Mouse (Mus musculus): ENCODE measurements around the gene Tpst2. TPM values are rescaled to one million over a fixed set of nuclear protein-coding genes. Genes with fewer than 3 reads are reported as not detected.
"Not testable (repeated sequence)": the region's sequence is repeated elsewhere in the genome, so short reads cannot be mapped to it uniquely, and the experiment has no call there.

Tpst2 gene
- total RNA-seq, 2 experiments from 2014 or later = 50.6 to 55.5 TPM

DNA sequence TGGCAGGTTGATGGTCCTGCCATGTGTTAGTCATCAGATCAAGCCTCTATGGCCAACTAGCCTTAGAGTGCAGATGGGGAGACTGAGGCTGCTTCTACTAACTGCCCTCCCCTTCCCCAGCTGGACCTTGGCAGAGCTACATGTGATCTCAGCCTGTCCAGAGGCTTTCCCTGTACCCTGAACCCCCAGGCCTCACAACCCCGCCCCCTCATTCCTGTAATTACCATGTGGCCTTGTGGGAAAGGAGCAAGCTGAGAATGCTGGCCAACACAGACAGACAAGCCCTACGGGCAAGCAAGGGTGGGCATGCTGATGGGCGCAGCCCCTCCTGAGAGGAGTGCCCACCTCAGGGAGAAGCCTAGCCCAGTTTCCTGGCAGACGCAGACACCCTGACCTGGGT is 18.2 kb downstream of the Tpst2 start:
- intact Hi-C loops (cut with DNase I) = no loop called here
- no peak for DNase-seq

DNA sequence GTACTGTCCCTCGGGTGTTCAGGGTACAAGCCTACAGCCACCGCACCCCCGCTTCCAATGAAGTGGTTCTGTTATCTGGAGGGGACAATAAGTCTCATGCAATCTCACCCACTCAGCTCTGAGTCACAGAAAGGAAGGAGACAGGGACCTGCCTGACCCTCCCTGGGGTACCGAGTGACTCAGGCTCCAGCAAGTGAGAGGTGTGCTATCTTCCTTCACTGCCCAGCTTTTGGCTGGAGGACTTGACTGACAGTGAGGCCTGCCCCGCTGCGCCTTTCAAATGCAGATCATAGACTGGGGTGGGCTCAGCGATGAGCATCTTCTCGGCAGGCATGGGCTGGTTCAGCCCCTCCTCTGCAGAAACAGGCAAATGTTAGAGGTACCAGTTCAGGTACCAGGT is 18.7 kb downstream of the Tpst2 start:
- intact Hi-C loops (cut with DNase I) = no loop called here
- DNase-seq = no peak

- DNase-seq = no peak
- intact Hi-C loops (cut with DNase I) = no loop called here
These were observed 19.1 kb downstream of the Tpst2 start for GRCm38 (mm10) chr5:112295564-112295963.

DNA sequence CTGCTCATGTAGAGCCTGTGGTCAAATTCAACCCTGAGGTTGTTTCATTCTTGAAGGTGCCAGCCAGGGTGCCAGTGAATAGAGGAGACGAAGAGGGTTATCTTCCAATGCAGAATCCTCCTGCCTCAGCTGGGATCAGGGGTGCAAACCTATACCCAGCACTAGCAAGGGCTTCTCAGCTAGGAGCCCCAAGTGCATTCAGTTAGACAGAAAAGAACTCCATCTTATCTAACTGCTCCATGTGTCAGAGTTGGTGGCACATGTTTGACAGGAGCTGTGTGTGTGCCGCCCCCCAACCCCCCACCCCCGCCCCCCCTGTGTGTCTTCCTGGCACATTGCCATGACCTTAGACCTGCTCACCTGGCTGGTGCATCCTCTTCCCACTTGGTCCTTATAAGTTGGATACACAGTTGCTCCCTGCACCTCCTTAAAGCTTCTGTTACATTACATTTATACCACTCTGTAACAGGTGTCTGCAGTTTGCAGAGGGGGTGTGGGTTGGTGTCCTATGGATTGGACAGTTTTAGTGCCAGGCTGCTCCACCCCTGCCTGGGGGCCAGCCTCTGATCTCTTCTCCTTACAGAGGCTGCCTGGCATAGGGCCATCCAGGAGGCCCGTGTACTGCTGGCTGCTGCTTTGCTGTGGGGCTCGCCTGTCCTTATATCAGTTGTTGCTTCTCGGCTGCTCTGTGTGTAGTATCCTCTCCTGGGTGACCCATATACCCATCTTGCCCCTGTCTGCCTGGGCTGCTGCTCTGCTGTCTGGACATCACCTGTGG is 20.1 kb downstream of the Tpst2 start:
- intact Hi-C loops (cut with DNase I) = no loop called here
- no peak for DNase-seq

- intact Hi-C loops (cut with DNase I) = no loop called here
- DNase-seq = no peak
These were observed 20.8 kb downstream of the Tpst2 start for GRCm38 (mm10) chr5:112297257-112297656.

DNA sequence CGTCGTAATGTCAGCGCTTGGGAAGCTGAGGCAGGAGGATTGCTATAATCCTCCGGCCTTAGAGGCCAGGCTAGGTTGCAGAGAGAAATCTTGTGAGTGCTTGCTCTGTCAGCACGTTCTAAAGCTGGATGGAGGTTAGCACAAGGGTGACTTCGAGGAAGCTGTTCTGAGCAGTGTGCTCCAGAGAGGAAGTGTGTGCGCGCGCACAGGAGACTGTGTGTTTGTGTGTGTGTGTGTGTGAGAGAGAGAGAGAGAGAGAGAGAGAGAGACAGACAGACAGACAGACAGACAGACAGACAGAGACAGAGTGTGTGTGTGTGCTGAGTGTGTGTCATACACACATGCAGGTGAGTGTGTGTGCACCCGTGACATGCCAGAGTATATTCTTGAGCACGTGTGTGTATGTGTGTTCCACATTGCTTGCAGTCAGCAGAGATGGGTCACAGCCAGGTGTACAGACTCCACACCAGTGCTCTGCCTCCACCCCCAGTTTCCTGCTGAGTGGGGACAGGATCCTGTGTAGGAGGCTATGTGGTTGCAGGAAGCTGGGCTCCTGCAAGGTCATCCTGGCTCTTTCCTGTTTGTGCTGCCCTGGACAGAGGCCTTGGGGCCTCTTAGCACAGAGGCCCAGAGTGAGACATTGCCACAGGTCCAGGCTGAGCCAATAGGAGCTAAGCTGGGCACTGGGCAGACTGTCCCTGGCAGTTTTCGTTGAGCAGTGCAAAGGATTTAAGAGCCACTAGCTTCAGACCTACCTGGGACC is 21.9 kb downstream of the Tpst2 start:
- intact Hi-C loops (cut with DNase I) = no loop called here
- DNase-seq = peak; percentile 55 to 64

DNA sequence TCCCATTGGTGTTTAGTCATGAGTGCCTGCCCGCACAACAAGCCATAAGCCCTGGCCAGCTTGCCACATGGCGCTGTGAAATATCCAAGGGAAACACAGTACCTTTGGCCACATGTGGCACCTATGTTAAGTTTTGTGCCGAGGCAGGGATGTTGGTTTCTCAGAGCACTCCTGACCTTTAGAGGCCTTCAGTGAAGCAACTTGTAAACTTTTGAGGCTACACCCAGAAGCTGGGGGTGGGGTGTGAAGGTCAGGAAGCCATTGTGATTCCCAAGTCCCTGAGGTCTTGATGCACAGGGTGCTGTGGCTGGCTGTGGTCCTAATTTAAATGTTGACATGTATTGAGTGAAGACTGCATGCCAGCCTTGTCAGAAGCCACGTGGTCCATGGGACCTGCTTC is 22.9 kb downstream of the Tpst2 start:
- intact Hi-C loops (cut with DNase I) = no loop called here
- DNase-seq = no peak

- intact Hi-C loops (cut with DNase I) = loop anchor here (2.0 kb wide), 1 partner anchor 17 kb away; no protein-coding TSS in a partner anchor
- DNase-seq = no peak
These were observed 23.6 kb downstream of the Tpst2 start for GRCm38 (mm10) chr5:112300112-112300511.

DNA sequence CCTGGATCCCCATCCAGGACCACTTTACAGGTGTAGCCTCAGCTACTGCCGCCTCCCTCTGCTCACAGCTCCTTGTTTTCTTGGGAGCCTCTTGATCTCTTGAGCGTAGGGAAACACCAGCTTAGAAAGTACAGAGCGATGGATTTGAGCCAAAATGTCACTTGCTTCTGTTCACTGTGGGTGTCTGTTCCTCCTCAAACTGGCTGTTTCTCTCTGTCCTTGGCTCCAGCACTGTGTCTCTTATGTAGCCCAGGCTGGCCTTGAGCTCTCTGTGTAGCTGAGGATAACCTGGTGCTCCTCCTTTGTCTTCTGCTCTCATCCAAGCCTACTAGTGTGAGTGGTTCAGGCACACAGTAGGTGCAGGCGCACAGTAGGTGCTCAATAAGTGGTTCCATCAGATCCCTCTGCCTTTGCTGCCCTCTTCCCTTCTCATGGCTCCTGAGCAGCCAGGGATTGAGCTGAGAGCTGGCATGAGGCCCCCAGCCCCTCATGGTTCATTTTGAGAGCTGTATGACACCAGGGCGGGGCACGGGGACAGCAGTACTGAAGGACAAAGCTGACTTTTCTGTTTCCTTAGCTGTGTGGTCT is 24.3 kb downstream of the Tpst2 start:
- intact Hi-C loops (cut with DNase I) = loop anchor here (2.0 kb wide), 1 partner anchor 18 kb away; no protein-coding TSS in a partner anchor
- no peak for DNase-seq

DNA sequence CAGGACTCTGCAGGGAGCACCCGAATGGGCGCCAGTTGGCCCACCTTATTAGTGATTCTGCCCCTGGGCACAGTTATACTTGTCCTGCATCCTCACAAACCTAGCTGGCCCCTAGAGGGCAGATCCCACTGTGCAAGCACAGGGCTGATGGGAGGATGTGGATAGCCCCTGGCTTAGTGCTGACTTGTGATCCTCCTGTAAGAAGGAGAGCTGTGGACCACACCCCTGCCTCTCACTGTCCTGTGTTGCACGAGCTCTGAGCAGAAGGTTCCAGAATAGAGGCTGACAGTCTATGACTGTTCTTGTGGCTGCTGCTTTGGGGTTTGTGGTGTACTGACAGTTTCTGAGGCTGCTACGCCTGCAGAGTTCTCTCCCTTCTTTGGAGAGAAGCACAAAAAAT is 25.2 kb downstream of the Tpst2 start:
- intact Hi-C loops (cut with DNase I) = loop anchor here (2.0 kb wide), 1 partner anchor 19 kb away; no protein-coding TSS in a partner anchor
- DNase-seq = no peak

GRCm38 (mm10) chr5:112302310-112302709 is 25.8 kb downstream of the Tpst2 start:
- intact Hi-C loops (cut with DNase I) = no loop called here
- DNase-seq = no peak

- no peak for DNase-seq
- intact Hi-C loops (cut with DNase I) = no loop called here
These were observed 29.4 kb downstream of the Tpst2 start for GRCm38 (mm10) chr5:112305842-112306241.

GRCm38 (mm10) chr5:112313222-112313885 is 36.9 kb downstream of the Tpst2 start:
- DNase-seq = no peak
- intact Hi-C loops (cut with DNase I) = no loop called here

DNA sequence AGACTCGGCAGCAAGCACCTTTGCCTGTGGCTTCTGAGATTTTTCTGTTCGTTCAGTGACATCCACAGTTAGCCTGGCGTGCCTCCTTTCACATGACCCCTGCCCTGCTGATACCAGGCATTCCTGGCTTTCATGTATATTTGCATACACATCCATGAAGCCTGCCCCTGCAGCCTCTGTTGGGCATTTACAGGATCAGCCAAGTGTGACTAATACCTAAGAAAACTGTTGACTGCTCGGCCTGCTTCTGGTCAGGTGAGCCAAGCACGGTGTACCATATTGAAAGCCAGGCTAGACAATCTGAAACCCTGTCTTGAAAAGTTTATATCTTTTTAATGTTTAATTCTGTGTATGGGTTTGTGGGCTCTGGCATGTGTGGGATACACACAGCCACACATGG is 40.0 kb downstream of the Tpst2 start:
- intact Hi-C loops (cut with DNase I) = no loop called here

DNA sequence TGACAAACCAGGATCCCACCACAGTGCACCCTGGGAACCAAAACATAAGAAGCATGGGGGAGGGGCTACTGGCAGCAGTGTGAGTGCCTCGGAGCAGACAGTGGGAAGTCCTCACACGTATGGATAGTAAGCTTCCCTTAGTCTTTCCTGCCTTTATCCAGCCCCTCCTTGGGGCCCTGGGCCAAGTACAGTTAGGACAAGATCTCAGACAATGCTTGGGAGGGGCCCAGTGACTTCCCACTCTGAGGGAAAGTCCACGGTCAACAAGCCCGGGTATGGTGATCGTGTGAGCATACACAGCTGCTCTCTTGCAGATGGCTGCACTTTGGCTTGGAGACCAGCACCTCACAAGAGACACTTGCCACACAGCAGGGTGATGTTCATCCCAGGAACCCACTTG is 40.8 kb downstream of the Tpst2 start:
- intact Hi-C loops (cut with DNase I) = no loop called here
- peak; percentile 52 to 54 for DNase-seq

More for the DNA sequence above, 40.0 kb downstream of the Tpst2 start:
- no peak for DNase-seq

DNA sequence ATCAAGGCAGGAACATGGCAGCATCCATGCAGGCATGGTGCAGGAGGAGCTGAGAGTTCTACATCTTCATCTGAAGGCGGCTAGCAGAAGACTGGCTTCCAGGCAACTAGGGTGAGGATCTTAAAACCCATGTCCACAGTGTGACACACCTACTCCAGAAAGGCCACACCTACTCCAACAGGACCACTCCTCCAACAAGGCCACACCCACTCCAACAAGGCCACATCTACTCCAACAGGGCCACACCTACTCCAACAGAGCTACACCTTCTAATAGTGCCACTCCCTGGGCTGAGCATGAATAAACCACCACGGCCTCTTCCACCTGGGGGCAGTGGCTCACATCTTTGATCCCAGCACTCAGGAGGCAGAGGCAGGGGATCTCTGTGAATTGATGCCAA is 42.9 kb downstream of the Tpst2 start:
- DNase-seq; intact Hi-C loops (cut with DNase I): not testable (repeated sequence)

- intact Hi-C loops (cut with DNase I) = no loop called here
- DNase-seq = no peak
These were observed 43.9 kb downstream of the Tpst2 start for GRCm38 (mm10) chr5:112320379-112320778.

- intact Hi-C loops (cut with DNase I) = no loop called here
- DNase-seq = peak in 1 of 2 experiments; percentile 28
These were observed 44.4 kb downstream of the Tpst2 start for GRCm38 (mm10) chr5:112320936-112321335.

GRCm38 (mm10) chr5:112321376-112321775 is 44.9 kb downstream of the Tpst2 start:
- DNase-seq = no peak

GRCm38 (mm10) chr5:112323246-112323645 is 46.8 kb downstream of the Tpst2 start:
- intact Hi-C loops (cut with DNase I) = loop anchor here (2.0 kb wide), 1 partner anchor 44 kb away; no protein-coding TSS in a partner anchor

More at GRCm38 (mm10) chr5:112321376-112321775, 44.9 kb downstream of the Tpst2 start:
- intact Hi-C loops (cut with DNase I) = no loop called here

More at GRCm38 (mm10) chr5:112323246-112323645, 46.8 kb downstream of the Tpst2 start:
- DNase-seq = no peak

All from heart, postnatal 14 days (tissue).